Mouse (Mus musculus) T-helper 17 cell (primary cell): ENCODE data around the gene Eif4b.

Experiments used
- in situ Hi-C, 2 experiments: fragments of 300-600 bp; cut with MboI, MseI; formaldehyde crosslinking; loops; 1 replicate in 1 of 2; 2 replicates in 1 of 2; pipeline ENCODE4 v1.15.1; 2025; ENCODE audit warnings: high pct_unique_total_duplicates in 2 of 2

Eif4b gene

DNA sequence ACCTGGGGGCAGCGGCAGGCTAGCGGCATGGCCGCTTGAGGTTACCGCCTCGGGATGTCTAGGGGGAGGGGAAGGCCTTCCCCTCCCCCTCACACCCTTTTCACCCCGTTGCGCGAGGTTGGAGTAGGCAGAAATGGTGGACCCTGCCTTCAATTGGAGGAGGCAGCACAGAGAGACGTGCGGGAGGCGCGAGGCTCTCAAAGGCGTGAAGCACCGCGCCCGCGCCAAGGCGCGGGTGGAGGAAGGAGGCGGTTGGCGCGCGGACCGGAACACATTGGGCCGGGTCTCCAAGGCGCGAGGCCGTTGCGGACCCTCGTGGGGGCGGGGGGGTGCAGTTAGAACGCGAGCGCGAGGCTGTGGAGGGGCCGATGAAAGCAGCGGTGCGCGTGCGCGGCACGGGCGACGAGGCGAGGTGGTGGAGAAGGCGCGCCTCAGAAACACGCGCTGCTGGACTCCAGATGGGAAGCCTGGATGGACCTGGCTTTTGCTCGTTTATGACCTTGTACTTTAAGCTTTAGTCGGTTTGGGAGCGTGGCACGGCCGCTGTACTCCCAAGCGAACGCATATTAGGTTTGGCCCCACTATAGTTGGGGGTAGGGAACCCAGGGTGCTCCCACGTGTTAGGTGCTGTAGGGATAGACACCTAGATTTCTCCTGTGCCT is 628 bp downstream of the Eif4b start:
- in situ Hi-C loops, result no loop called here

DNA sequence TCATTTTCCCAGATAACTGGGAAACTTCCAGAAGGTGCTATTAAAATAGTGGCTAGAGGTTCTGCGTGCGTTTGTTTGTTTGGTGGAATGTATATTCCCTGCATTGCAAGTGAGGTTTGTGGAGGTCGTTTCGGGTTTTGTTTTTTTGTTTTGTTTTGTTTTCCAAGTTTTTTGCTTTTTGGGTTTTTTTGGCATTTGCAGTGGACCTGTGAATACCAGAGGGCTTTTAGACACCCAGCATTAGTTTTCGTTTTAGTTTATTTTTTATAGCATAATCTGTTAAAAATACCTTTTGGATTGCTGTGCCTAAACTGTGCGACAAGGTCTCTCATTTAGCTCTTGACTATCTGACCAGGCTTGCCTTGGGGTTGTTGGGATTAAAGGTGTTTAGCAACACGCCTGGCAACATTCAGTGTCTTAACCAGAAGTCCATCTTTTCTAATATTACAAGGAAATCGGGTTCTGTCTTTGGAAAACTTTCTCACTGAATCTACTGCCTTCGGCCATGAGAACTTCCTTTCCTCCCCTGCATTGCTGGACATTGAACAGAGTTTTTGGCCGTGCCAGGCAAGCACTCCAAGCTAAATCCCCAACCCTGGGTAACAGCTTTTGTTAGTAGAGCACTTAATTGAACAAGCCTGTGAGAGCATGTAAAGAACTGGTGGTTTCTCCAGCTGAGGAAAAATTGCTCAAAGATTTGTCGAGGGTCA is 1.5 kb downstream of the Eif4b start:
- in situ Hi-C loops, result loop anchor here in 1 of 2 experiments (5.0 kb wide), 1 partner anchor 808 kb away; no protein-coding TSS in a partner anchor

DNA sequence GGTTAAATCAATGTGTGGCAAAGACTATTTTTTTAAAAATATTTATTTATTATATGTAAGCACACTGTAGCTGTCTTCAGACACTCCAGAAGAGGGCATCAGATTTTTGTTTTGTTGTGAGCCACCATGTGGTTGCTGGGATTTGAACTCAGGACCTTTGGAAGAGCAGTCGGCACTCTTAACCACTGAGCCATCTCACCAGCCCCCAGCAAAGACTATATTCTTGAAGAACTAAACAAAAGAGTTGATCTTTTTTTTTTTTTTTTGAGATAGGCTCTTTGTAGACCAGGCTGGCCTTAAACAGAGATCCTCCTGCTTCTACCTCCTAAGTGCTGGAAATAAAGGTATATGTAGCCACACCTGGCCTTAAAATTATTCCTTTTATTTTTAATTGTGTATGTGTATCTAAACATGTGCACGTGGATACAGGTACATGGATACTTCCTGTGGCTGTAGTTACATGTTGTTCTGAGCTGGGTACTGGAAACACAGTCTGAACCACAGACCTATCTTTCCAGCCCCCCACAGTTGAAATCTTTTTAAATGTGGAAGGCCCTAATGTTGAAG is 3.6 kb downstream of the Eif4b start:
- in situ Hi-C loops, result loop anchor here in 1 of 2 experiments (5.0 kb wide), 1 partner anchor 810 kb away; no protein-coding TSS in a partner anchor

- in situ Hi-C loops, result loop anchor here in 1 of 2 experiments (5.0 kb wide), 1 partner anchor 812 kb away; no protein-coding TSS in a partner anchor
Observed at GRCm38 (mm10) chr15:102079221-102079620, 5.6 kb downstream of the Eif4b start.

DNA sequence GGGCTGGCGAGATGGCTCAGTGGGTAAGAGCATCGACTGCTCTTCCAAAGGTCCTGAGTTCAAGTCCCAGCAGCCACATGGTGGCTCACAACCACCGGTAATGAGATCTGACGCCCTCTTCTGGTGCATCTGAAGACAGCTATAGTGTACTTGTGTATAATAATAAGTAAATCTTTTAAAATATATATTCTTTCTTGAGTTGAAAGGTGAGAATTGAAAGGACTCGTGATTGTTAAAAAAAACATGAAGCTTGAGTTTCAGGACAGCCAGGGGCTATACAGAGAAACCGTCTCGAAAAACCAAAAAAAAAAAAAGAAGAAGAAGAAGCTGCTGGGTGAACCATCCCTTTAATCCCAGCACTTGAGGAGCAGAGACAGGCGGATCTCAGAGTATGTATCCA is 6.4 kb downstream of the Eif4b start:
- in situ Hi-C loops, result loop anchor here (5.0 to 10.0 kb wide), 3 partner anchors 412 to 813 kb away; partner anchors contain the start of gene Gm10337 (in 1 of the 2)

GRCm38 (mm10) chr15:102080429-102080828 is 6.9 kb downstream of the Eif4b start:
- in situ Hi-C loops, result loop anchor here (5.0 to 10.0 kb wide), 2 partner anchors 412 to 424 kb away; partner anchors contain the start of gene Gm10337 (in 1 of the 2)

GRCm38 (mm10) chr15:102082148-102082547 is 8.6 kb downstream of the Eif4b start:
- in situ Hi-C loops, result loop anchor here (5.0 to 10.0 kb wide), 2 partner anchors 410 to 423 kb away; partner anchors contain the start of gene Gm10337 (in 1 of the 2)

GRCm38 (mm10) chr15:102083028-102083427 is 9.5 kb downstream of the Eif4b start:
- in situ Hi-C loops, result loop anchor here (5.0 to 10.0 kb wide), 2 partner anchors 409 to 422 kb away; partner anchors contain the start of gene Gm10337 (in 1 of the 2)

DNA sequence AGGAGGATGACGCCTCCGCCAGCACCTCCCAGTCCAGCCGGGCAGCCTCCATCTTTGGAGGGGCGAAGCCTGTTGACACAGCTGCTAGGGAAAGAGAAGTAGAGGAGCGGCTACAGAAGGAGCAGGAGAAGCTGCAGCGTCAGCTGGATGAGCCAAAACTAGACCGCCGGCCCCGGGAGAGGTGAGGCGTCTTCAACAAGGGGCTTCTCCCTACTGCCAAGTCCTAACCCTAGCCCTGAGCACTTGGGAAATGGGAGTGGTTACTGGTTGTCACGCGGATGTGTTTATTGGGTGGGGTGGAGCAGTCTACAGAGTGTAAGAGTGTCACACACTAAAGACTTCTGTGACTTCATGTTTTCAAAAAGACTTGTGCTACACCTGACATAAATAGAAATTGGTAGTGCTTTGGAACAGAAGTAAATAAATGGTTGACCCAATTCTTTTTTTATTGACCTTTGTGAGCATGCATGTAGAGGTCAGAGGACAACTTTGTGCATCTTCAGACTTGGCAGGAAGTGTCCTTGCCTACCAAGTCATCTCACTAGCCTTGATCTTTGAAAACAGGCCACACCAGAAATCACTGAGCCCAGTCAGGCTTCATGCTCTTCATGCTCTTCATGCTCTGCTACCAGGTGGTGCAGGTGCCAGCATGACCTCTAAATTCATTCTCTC is 16.5 kb downstream of the Eif4b start:
- in situ Hi-C loops, result loop anchor here in 1 of 2 experiments (10.0 kb wide), 1 partner anchor 415 kb away; the partner anchor contains the start of gene Gm10337

- in situ Hi-C loops, result no loop called here
Observed at GRCm38 (mm10) chr15:102091063-102091679, 17.6 kb downstream of the Eif4b start.

GRCm38 (mm10) chr15:102091688-102092087 is 18.1 kb downstream of the Eif4b start:
- in situ Hi-C loops, result no loop called here

- in situ Hi-C loops, result no loop called here
Observed at GRCm38 (mm10) chr15:102092222-102092621, 18.6 kb downstream of the Eif4b start.

DNA sequence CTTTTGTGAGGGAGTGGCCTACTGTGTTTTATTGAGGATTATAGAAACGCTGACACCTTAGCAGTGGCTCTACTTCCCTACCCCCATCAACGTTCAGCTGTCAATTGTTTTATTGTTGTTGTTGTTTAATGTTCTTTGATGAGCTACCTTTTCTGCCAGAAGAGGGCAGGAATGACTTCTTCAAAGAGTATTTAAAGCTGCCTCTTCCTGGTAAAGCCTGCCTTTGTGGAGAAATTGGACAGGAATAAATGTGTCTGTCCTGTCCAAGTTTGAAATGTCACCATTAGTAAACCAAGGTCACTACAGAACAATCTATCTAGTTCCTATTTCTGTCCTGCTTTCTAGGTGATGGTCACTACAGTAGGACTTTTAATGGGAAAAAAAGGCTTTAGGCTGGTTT is 20.6 kb downstream of the Eif4b start:
- in situ Hi-C loops, result no loop called here

DNA sequence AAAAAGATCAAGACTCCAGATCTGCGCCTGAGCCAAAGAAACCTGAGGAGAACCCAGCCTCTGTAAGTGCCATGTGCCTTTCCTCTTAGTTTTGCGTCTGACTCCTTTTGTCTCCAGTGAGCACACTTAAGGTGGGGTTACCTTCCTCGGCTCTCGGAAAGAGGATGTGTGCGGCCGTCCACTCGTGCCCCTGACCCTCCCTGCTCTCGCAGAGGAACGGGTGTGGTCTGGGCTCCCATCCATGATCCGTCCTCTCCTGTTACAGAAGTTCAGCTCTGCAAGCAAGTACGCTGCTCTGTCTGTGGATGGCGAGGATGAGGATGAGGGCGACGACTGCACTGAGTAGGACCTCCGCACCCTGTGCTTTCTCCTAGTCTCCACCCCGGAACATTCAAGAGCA is 21.4 kb downstream of the Eif4b start:
- in situ Hi-C loops, result no loop called here

GRCm38 (mm10) chr15:102097147-102097915 is 23.8 kb downstream of the Eif4b start:
- in situ Hi-C loops, result no loop called here

- in situ Hi-C loops, result no loop called here
Observed at GRCm38 (mm10) chr15:102097991-102098555, 24.5 kb downstream of the Eif4b start.

GRCm38 (mm10) chr15:102099260-102099659 is 25.7 kb downstream of the Eif4b start:
- in situ Hi-C loops, result no loop called here

- in situ Hi-C loops, result no loop called here
Observed at GRCm38 (mm10) chr15:102099771-102100160, 26.2 kb downstream of the Eif4b start.

DNA sequence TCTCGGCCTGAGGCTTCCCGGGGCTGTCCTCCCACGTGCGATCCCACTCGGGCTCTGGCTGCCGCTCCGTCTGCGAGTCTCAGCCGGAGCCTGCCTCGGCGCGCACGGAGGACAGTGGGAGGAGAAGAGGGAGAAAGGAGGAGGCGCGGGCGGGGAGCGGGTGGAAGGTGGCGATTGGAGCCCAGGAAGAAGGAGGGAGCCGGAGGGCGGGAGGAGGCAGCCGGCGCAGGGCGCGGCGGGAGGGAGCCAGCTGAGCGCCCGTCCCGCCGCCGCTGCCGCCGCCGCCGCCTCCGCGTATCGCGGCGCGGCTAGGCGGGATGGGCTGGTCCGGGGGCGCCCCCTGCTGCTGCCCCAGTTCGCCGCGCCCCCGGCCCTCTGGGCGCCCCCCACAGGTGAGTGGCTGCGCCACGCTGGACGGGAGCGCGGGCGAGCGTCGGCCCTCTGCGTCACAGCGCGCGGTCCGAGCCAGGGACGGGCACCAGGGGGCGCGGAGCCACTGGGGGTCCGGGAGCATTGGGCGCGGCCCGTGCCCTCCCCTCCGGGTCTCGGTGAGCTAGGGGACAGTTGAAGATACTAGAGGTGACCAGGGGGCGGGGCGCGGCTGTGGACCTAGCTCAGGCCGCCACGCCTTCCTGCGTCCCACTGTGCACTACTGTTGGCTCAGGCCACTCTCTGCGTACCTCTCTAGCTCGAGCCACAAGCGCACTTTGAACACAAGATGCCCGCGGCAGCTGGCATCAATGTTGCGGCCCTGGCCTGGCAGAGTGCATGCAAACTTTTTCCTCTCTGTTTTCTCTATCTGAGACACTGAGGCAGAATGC is 26.8 kb downstream of the Eif4b start, which contains the start of gene Tns2:
Tns2 (plus strand) TSS at position 253 of the 821 bp plus-strand sequence.
- in situ Hi-C loops, result no loop called here
